Mouse (Mus musculus): Measurements from ENCODE around the gene Psd.

- TF ChIP-seq CTCF (IDR thresholded peaks at IDR 0.05; ENCODE audit: borderline replicate concordance, control insufficient read depth, extremely low read depth, insufficient read depth, low read length, poor library complexity) = no peak
- TF ChIP-seq POLR2A (IDR thresholded peaks at IDR 0.05; ENCODE audit: control insufficient read depth, extremely low read depth, insufficient read depth, low read length, poor library complexity) = no peak
Observed at GRCm38 (mm10) chr19:46329031-46329641, 2.2 kb upstream of the Psd start.
